Mouse (Mus musculus): ENCODE results near the gene Poldip3. TPM values are rescaled to one million over a fixed set of nuclear protein-coding genes. Genes with fewer than 3 reads are reported as not detected.
A peak's percentile ranks its signal among the peaks of the same experiment; 100 is the strongest.
"Not testable (repeated sequence)": the region's sequence is repeated elsewhere in the genome, so short reads cannot be mapped to it uniquely, and the experiment has no call there.

Gene Poldip3
- total RNA-seq, 2 experiments from 2014 or later = 82.6 to 83.2 TPM

GRCm38 (mm10) chr15:83129530-83130231, 19.5 kb downstream of the Poldip3 start:
- no peak for DNase-seq (ENCODE audit: low spot score in 2 of 2)

- not testable (repeated sequence) for DNase-seq (ENCODE audit: low spot score in 2 of 2)
These were observed 22.1 kb downstream of the Poldip3 start for GRCm38 (mm10) chr15:83127037-83127436.

DNA sequence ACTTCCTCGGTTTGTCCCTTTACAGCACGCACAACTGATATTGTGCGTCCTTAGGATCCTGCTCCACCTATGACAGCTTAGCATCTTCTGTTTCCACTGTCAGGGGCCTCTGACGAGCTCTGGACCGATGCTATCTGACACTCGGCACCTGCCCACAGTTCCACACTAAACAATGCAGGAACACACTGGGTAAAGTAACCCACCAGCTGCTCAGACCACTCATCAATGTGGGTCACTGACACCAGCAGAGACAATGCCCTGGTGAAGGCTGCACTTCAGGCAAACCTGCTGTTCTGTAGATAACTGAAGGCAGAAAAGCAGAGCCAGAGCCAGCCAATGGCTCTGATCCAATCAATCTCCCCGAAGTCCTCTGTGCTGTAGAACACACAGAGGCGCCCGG, 22.6 kb downstream of the Poldip3 start:
- no peak for DNase-seq (ENCODE audit: low spot score in 2 of 2)

- DNase-seq (ENCODE audit: low spot score in 2 of 2) = no peak
These were observed 24.6 kb downstream of the Poldip3 start for GRCm38 (mm10) chr15:83124625-83125024.

- DNase-seq (ENCODE audit: low spot score in 2 of 2) = peak; percentile 89 to 94
These were observed 26.5 kb downstream of the Poldip3 start, which contains the start of gene Rrp7a for GRCm38 (mm10) chr15:83122566-83123145. TSS of gene Rrp7a (minus strand) at chr15:83122801.

DNA sequence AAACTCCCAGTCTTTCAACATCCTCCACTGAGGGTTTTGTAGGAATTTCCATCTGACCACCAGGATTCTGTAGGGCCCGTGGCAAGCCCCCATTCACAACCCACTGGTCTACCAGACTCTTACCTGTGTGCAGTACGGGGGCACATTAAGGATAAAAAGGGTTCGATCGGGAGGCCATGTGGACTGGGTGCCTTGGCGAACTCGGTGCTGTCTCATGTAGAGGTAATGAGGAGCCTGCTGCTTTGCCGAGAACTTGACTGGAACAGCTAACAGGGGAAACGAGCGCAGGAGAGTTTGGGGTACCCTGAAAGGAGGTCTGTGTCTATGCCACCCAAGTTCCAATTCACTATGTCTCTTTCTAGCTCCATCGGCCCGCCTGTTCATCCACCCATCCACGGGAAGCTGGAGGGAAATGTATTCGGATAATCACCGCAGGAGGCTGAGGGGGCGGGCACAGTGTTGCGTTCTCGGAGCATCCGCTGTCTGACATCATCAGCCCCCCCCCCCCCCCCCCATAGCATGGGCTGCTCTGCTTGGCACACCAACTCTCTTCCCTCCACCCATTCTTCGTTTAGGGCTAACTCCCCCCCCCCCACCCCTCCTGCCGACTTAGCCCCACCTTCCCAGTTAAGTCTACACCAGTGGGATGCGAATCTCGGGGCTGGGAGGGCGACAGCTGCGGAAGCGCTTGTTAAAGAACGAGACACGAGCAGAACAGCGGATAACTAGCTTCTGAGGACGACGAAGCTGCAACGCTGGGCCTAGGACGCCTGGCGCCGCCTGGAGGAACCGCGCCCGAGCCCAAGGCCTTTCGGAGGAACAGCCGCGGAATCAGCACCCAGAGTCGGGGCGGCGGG, 27.2 kb downstream of the Poldip3 start:
- peak; percentile 53 to 66 for DNase-seq (ENCODE audit: low spot score in 2 of 2)

DNA sequence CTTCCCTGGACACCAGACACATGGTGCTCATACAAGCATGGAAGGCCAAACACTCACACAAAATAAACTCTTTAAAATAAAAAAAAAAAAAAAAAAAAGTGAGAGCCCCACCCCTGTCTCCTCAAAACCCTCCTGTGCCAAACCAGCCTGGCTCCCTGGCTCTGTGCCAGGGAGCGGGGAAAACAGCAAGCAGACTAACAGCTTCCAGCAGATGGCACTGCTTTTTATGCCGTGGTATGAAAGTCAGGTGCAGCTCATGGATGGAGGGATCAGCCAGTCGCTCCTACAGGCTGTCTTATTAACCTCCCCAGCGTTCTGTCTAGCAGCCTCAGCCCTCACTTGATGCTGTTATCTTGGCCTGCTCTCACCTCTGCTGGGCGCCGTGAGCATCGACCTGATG, 30.8 kb downstream of the Poldip3 start:
- peak; percentile 53 to 66 for DNase-seq (ENCODE audit: low spot score in 2 of 2)

DNA sequence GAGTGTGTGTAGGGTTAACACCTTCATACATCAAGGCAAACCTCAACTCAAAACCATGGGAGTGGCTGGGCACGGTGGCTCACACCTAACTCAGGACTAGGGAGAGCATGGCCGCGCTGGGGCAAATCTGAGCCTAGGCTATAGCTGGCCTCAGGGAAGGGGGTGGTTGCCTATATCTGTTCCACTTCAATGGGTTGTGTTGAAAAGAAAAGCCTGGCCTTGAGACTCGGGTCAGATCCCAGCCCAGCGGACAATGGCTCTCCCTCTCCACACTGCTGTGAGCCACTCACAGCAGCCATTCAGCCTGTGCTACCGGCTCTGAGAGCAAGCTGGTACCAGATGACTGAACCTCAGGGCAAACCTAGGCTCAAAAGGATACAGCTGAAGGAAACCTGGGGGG, 34.1 kb downstream of the Poldip3 start:
- no peak for DNase-seq (ENCODE audit: low spot score in 2 of 2)

GRCm38 (mm10) chr15:83114106-83114505, 35.1 kb downstream of the Poldip3 start:
- no peak for DNase-seq (ENCODE audit: low spot score in 2 of 2)

- peak; percentile 77 to 85 for DNase-seq (ENCODE audit: low spot score in 2 of 2)
These were observed 36.3 kb downstream of the Poldip3 start for GRCm38 (mm10) chr15:83112898-83113297.

DNA sequence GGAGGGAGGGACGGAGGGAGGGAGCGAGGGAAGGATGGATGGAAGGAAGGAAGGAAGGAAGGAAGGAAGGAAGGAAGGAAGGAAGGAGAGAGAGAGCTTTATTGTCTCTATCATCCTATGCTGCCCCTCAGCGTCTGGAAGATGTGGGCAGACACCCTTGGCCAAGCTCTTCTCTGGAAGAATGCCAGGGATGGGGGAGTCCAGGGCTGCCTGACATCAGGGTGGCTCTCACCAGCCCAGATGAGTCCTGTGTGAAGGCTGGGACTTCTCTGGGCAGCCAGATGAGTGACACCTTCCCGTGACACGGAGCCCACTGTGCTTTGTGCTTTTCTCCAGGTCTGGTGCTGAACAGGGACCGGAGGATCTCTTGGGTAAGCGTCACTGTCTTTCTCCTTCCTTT, 37.3 kb downstream of the Poldip3 start:
- DNase-seq (ENCODE audit: low spot score in 2 of 2) = no peak

- no peak for DNase-seq (ENCODE audit: low spot score in 2 of 2)
These were observed 37.9 kb downstream of the Poldip3 start for GRCm38 (mm10) chr15:83111290-83111689.

- no peak for DNase-seq (ENCODE audit: low spot score in 2 of 2)
These were observed 41.4 kb downstream of the Poldip3 start for GRCm38 (mm10) chr15:83107814-83108213.

DNA sequence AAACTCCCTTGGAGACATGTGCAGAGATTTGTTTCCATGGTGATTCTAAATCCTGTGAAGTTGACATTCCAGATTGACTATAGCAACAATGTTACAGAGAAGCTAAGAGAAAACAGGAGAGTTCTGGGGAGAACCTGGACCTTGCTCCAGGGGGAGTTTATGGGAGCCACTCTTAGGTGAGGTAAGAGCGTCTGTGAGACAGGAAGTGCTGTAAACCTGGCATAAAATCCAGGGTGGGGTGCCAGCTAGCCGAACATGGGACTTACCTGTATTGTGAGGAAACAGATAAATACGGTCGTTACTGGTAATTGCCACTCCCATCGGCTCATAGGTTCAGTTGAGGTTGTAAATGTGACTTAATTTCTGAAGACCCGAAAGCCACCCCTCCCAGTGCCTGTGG, 42.8 kb downstream of the Poldip3 start:
- DNase-seq (ENCODE audit: low spot score in 2 of 2) = no peak

GRCm38 (mm10) chr15:83103111-83103510, 46.1 kb downstream of the Poldip3 start:
- DNase-seq (ENCODE audit: low spot score in 2 of 2) = no peak

DNA sequence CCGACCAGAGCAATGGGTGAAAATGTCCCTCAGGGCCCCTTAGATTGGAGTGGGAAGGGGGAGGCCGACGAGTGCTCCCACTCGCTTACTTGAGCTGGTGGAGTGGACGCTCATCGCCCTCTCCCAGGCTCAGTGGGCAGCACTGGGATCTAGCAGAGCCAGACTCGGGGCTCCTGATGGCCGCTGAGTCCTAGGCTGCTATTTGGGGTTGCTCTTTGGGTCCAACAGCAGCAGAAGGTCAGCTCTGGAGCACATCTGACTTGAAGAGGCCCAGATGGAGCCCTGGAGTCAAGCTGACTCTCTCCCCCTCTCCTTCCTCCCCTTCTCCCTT, 48.9 kb downstream of the Poldip3 start:
- no peak for DNase-seq (ENCODE audit: low spot score in 2 of 2)

DNA sequence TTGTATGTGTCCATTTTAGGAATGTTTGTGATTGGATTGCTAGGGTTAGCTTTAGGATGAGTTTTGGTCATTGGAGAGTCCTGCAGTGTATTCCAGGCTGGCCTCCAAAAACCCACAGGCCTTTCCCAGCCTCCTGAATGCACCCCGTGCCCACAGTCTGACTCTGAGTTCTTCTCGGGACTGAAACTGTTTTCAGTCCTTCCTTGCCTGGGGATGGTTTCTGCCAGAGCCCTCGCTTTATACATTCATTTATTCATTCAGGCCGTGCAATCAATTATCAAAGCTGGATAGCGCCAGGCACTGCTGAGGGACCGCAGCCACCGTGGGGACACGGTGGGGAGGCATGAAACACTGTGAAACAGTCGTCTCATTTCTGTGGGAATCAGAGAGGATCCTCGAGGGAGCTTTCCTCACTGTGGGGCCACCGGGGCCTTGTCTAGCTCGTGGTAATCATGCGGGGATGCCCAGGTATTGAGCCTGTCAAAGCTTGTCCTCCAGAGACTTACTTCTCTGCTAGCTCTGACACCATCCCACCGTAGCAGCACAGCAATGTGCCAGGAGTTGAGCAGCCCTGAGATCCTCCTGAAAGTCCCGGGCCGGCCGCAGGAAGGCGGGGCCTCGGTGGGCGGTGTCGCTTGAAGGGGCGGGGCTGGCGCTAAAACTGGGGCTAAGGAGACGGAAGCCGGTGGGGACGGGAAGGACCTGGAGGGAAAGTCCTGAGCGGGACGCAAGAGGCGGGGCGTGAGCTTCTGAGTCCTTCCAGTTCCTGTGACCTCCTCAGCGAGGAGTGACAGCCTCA, 49.5 kb downstream of the Poldip3 start:
- peak; percentile 73 to 80 for DNase-seq (ENCODE audit: low spot score in 2 of 2)

DNA sequence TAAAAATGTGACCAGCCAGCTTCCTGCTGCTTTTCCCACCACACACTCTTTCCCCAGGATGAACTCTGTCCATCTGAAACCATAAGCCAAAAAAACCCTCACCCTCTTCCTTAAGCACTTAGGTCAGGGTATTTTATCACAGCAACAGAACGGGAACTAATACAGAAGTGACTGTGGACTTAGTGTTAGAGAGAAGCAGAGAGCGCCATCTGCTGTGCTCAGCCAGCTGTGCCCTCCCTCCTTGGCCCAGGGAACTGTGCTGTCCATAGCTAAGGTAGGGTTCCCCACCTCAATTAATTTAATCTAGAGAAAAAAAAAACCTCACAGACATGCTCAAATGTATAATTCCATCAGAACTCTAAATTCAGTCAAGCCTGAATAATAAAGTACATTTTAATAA, 53.2 kb downstream of the Poldip3 start:
- DNase-seq (ENCODE audit: low spot score in 2 of 2) = no peak

- no peak for DNase-seq (ENCODE audit: low spot score in 2 of 2)
These were observed 55.5 kb downstream of the Poldip3 start for GRCm38 (mm10) chr15:83093687-83094086.

- no peak for DNase-seq (ENCODE audit: low spot score in 2 of 2)
These were observed 58.3 kb downstream of the Poldip3 start for GRCm38 (mm10) chr15:83090874-83091273.

GRCm38 (mm10) chr15:83089429-83089605, 59.9 kb downstream of the Poldip3 start, which contains the start of gene Serhl:
TSS of gene Serhl (plus strand) at chr15:83089506.
- DNase-seq (ENCODE audit: low spot score in 2 of 2) = no peak
